Mouse (Mus musculus): Measurements from ENCODE around the gene H2al1o.
A peak's percentile ranks its signal among the peaks of the same experiment; 100 is the strongest.
"Not testable (repeated sequence)": the region's sequence is repeated elsewhere in the genome, so short reads cannot be mapped to it uniquely, and the experiment has no call there.

H2al1o gene

GRCm38 (mm10) chrX:9572309-9572708 lies at the start of gene H2al1o:
Gene H2al1o (minus strand): TSS chrX:9572409.
- not testable (repeated sequence) for DNase-seq (ENCODE audit: inconsistent ontology term)

GRCm38 (mm10) chrX:9598036-9598435 lies 25.8 kb upstream of the H2al1o start:
- DNase-seq (ENCODE audit: inconsistent ontology term): peak; percentile 18

GRCm38 (mm10) chrX:9536881-9537280 lies 35.3 kb downstream of the H2al1o start:
- DNase-seq (ENCODE audit: inconsistent ontology term): no peak
